Mouse (Mus musculus): Measurements from ENCODE around the gene Hoxa6. TPM values are rescaled to one million over a fixed set of nuclear protein-coding genes. Genes with fewer than 3 reads are reported as not detected.

The Hoxa6 gene
- polyA plus RNA-seq, 1 experiment from 2014 or later: 2.8 TPM

DNA sequence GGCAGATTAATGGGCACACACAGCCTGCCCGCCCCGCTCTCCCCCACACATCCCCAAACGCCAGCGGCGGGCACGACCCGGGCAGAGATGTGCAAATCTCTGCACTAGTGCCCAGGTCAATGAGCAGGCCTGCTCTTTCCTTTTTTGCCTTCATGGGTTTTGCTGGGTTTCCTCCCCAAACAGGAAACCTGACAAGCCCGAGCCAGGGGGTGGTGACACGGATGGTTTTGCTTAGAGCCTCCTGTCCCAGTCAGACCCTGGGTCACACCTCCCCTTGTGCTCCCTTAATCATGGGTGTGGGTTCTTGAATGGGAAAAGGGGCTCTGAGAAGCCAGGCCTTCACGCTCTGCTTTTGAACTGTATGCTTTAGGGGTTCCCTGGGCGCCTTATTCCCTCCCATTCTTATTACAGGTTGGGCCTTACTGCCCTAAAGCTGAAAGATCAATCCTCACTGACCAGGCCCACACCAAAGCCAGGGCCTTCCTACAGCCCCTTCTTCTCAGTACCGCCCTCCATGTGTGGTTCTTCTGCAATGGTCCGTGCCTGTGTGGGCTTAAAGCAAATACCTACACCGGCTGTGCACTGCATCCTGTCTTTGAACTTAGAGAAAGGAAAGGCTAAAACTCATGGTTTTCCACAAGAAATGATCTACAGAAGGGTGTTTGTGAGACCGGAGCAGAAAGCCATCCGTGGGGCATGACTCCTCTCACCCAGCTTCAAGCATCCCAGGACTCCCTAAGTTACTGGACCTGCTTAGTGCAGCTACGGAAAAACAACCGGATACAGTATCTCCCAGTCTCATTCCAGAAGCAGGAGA lies 554 bp upstream of the Hoxa6 start:
- no peaks in the 10 kb centered on the region for H3K9me3 ChIP-seq (replicated peaks; ENCODE audit: low read length)
- WGBS: 5% methylated on average over 17 of the region's 18 CpGs
- H3K4me2 ChIP-seq (ENCODE audit: low read length): peak overlapping the region; percentile 89
- peak overlapping the region; percentile 64 for H3K9ac ChIP-seq (ENCODE audit: low read depth, low read length)
- no peak for TF ChIP-seq CTCF (IDR thresholded peaks at IDR 0.05; ENCODE audit: low read depth)
- no peaks in the 10 kb centered on the region for H3K27me3 ChIP-seq (ENCODE audit: insufficient read depth, low read length)
- H3K4me1 ChIP-seq (replicated peaks; ENCODE audit: insufficient read depth, low read length): peaks cover 42% of the 10 kb centered on the region
- DNase-seq (ENCODE audit: low spot score) (peak; percentile 64), ATAC-seq (replicated peaks; ENCODE audit: low FRiP score, low read depth) (no peak)
- peak overlapping the region; percentile 78 for H3K4me3 ChIP-seq (replicated peaks; ENCODE audit: low read depth, low read length)
- H3K27ac ChIP-seq: peak overlapping the region; percentile 85
- 0 out of 2 replicates have a peak, but pooled peaks cover 4% of the 10 kb centered on the region for H3K36me3 ChIP-seq (ENCODE audit: insufficient read depth, low read length)

DNA sequence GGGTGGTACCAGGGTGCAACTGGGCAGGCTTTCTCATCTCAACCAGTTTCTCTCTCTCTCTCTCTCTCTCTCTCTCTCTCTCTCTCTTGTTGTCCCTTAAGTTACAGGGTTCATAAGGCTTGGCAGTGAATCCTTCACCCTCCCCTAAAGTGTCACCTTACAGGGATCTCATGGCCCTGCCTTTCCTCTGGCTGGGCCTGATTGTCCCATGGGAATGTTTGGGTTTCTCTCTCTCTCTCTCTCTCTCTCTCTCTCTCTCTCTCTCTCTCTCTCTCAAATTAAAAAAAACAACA lies 892 bp downstream of the Hoxa6 start:
- no peak overlapping the region for H3K4me3 ChIP-seq (replicated peaks; ENCODE audit: low read depth, low read length)
- H3K4me1 ChIP-seq (replicated peaks; ENCODE audit: insufficient read depth, low read length): peaks cover 44% of the 10 kb centered on the region
- no peak for ATAC-seq (replicated peaks; ENCODE audit: low FRiP score, low read depth)
- peak overlapping the region; percentile 15; the same call in 1 of the 2 replicates for H3K27ac ChIP-seq
- H3K9ac ChIP-seq (ENCODE audit: low read depth, low read length): peak overlapping the region; percentile 47; the same call in 1 of the 2 replicates
- DNase-seq (ENCODE audit: low spot score): peak; percentile 68
- no peak for TF ChIP-seq CTCF (IDR thresholded peaks at IDR 0.05; ENCODE audit: low read depth)
- H3K4me2 ChIP-seq (ENCODE audit: low read length): peak overlapping the region; percentile 89
- H3K27me3 ChIP-seq (ENCODE audit: insufficient read depth, low read length): no peaks in the 10 kb centered on the region
- 0 out of 2 replicates have a peak, but pooled peaks cover 7% of the 10 kb centered on the region for H3K36me3 ChIP-seq (ENCODE audit: insufficient read depth, low read length)
- H3K9me3 ChIP-seq (replicated peaks; ENCODE audit: low read length): no peaks in the 10 kb centered on the region

GRCm38 (mm10) chr6:52206882-52207683 lies 1.4 kb downstream of the Hoxa6 start:
- H3K9ac ChIP-seq (ENCODE audit: low read depth, low read length): peak overlapping the region; percentile 47; the same call in 1 of the 2 replicates
- H3K4me1 ChIP-seq (replicated peaks; ENCODE audit: insufficient read depth, low read length): peaks cover 44% of the 10 kb centered on the region
- no peak for TF ChIP-seq CTCF (IDR thresholded peaks at IDR 0.05; ENCODE audit: low read depth)
- H3K27ac ChIP-seq: peak overlapping the region; percentile 15; the same call in 1 of the 2 replicates
- peak overlapping the region; percentile 89 for H3K4me2 ChIP-seq (ENCODE audit: low read length)
- H3K36me3 ChIP-seq (ENCODE audit: insufficient read depth, low read length): 0 out of 2 replicates have a peak, but pooled peaks cover 7% of the 10 kb centered on the region
- 36% methylated on average over 4 of the region's 4 CpGs for WGBS
- DNase-seq (ENCODE audit: low spot score): no peak
- no peak overlapping the region for H3K4me3 ChIP-seq (replicated peaks; ENCODE audit: low read depth, low read length)
- H3K9me3 ChIP-seq (replicated peaks; ENCODE audit: low read length): no peaks in the 10 kb centered on the region
- H3K27me3 ChIP-seq (ENCODE audit: insufficient read depth, low read length): no peaks in the 10 kb centered on the region
- ATAC-seq (replicated peaks; ENCODE audit: low FRiP score, low read depth): no peak

DNA sequence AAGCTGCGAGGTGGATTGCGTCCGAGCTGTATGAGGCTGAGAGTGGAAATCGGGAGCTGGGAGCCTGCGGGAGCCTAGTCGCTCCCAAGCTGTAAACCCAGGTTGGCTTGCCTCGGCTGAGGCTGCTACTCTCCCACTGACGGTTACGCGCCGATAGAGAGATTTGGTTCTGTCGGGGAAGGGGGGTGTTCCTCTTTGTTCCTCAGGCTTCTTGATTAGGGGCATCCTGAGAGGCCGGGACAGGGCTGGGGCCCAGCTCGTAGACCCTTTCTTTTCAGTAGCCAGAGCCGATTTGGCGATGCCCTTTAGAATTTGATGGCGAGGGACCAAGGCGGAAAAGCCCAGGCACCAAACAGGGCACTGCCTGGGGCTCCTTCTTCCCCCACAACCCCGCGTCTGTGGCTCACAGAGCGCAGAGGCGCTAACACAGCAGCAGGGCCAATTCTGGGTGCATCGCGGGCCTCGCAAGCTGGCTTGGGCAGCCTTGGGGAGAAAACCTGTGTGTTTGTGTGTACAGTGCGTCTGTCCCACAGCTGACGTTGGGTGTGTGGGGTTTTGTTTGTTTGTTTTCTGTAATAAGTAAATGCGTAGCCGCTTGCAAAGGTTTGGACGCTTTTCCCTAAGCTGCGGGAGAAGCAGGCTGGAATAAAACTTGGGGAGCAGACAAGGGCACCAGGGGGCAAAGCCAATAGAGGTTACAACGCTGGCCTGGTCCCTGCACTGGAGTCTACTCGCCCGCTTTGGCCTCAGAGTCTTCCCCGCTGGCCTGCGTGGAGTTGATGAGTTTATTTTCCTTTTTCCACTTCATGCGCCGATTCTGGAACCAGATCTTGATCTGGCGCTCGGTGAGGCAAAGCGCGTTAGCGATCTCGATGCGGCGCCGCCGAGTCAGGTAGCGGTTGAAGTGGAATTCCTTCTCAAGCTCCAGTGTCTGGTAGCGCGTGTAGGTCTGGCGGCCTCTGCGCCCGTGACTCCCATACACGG lies 2.6 kb downstream of the Hoxa6 start:
- Histone ChIP-seq H3K27me3 (ENCODE audit: insufficient read depth, low read length) (no peaks in the 10 kb centered on the region), H3K4me2 (ENCODE audit: low read length) (peak overlapping the region; percentile 89)

DNA sequence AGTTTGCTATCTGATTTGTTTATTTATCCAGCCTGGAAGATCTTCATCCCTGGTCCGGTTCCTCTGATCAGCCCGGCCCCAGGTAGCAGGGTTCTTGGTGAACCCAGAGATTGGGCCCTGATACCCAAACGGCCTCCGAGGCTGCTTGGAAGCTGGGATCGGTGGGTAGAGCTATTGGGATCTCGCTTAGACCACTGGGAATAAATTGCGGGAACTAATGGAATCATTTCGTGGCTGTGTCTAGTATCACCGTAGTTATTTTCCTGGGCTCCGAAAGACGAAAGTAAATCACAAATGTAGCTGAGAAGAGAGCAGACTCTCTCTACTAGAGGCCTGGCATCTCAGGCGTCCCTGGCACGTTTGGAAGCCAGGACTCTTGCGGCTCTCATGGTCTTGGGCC lies 3.3 kb downstream of the Hoxa6 start:
- DNase-seq (ENCODE audit: low spot score): no peak
- no peak for ATAC-seq (replicated peaks; ENCODE audit: low FRiP score, low read depth)
- H3K4me1 ChIP-seq (replicated peaks; ENCODE audit: insufficient read depth, low read length): peaks cover 39% of the 10 kb centered on the region
- 0 out of 2 replicates have a peak, but pooled peaks cover 7% of the 10 kb centered on the region for H3K36me3 ChIP-seq (ENCODE audit: insufficient read depth, low read length)
- H3K4me2 ChIP-seq (ENCODE audit: low read length): peak overlapping the region; percentile 89
- H3K4me3 ChIP-seq (replicated peaks; ENCODE audit: low read depth, low read length): peak overlapping the region; percentile 13; the same call in 1 of the 2 replicates
- no peak for TF ChIP-seq CTCF (IDR thresholded peaks at IDR 0.05; ENCODE audit: low read depth)
- WGBS: 25% methylated on average over 14 of the region's 14 CpGs
- H3K27ac ChIP-seq: peak overlapping the region; percentile 74
- no peaks in the 10 kb centered on the region for H3K27me3 ChIP-seq (ENCODE audit: insufficient read depth, low read length)
- H3K9me3 ChIP-seq (replicated peaks; ENCODE audit: low read length): no peaks in the 10 kb centered on the region
- peak overlapping the region; percentile 33 for H3K9ac ChIP-seq (ENCODE audit: low read depth, low read length)

More for the DNA sequence above, 2.6 kb downstream of the Hoxa6 start:
- Histone ChIP-seq H3K36me3 (ENCODE audit: insufficient read depth, low read length) (0 out of 2 replicates have a peak, but pooled peaks cover 7% of the 10 kb centered on the region), H3K4me3 (replicated peaks; ENCODE audit: low read depth, low read length) (peak overlapping the region; percentile 13; the same call in 1 of the 2 replicates), H3K4me1 (replicated peaks; ENCODE audit: insufficient read depth, low read length) (peaks cover 42% of the 10 kb centered on the region), H3K27ac (peak overlapping the region; percentile 74), H3K9ac (ENCODE audit: low read depth, low read length) (peak overlapping the region; percentile 33), H3K9me3 (replicated peaks; ENCODE audit: low read length) (no peaks in the 10 kb centered on the region)
- WGBS: 21% methylated on average over 55 of the region's 55 CpGs
- TF ChIP-seq CTCF (IDR thresholded peaks at IDR 0.05; ENCODE audit: low read depth): no peak
- DNase-seq (ENCODE audit: low spot score) (no peak), ATAC-seq (replicated peaks; ENCODE audit: low FRiP score, low read depth) (no peak)

Data from kidney, postnatal 0 days (tissue).